Mouse (Mus musculus) cortical plate, adult 2 months (tissue): ENCODE results near the gene Kcnb1.

ENCODE experiments used
- CTCF ChIP-seq: fragments of 200-500 bp; IDR thresholded peaks from 2 replicates; pipeline ENCODE4 v1.5.1; 2011; ENCODE audit warnings: mild to moderate bottlenecking, control low read depth, low read length; ENCODE audit not compliant: insufficient read depth; ENCODE audit errors: extremely low read depth
- POLR2A ChIP-seq: fragments of 200-500 bp; IDR thresholded peaks from 2 replicates; pipeline ENCODE4 v1.6.1; 2011; ENCODE audit warnings: mild to moderate bottlenecking, low read length, control low read depth; ENCODE audit not compliant: insufficient read depth; ENCODE audit errors: extremely low read depth

DNA sequence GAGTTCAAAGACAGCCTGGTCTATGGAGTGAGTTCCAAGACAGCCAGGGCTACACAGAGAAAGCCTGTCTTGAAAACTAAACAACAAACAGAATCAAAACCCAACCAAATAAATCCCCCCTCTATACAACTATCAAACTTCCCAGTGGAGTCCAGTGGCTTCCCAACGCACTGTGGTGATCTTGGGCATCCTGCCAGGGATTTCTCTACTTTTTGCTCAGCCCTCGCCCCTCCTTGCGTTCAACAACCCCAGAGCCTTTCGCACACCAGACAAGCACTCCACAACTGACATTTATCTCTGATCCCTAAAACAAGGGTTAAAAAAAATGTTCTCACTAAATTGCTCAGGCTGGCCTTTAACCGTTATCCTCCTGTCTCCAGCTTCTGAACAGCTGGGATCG is 67.2 kb downstream of the Kcnb1 start:
- TF ChIP-seq POLR2A (no peak), CTCF (no peak)
